Mouse (Mus musculus) subcutaneous adipose tissue, adult 2 months (tissue): ENCODE results near the gene Otop2. TPM values are rescaled to one million over a fixed set of nuclear protein-coding genes. Genes with fewer than 3 reads are reported as not detected.

Experiments used
- polyA plus RNA-seq: library from polyadenylated mRNA; depleted of rRNA; stranded (reverse); fragments of >200 nt; gene quantifications from 2 replicates; pipeline ENCODE4 v1.2.3, GENCODE M21; 2012; ENCODE audit warnings: low replicate concordance; rRNA removed

Gene Otop2
- polyA plus RNA-seq: not detected in 2 replicates

GRCm38 (mm10) chr11:115306863-115307262 is at the start of gene Otop2:
Gene Otop2 (plus strand): TSS chr11:115307163.

GRCm38 (mm10) chr11:115267061-115267883 is 39.7 kb upstream of the Otop2 start, which contains the start of gene Grin2c:
Gene Grin2c (minus strand): TSS chr11:115267243.

DNA sequence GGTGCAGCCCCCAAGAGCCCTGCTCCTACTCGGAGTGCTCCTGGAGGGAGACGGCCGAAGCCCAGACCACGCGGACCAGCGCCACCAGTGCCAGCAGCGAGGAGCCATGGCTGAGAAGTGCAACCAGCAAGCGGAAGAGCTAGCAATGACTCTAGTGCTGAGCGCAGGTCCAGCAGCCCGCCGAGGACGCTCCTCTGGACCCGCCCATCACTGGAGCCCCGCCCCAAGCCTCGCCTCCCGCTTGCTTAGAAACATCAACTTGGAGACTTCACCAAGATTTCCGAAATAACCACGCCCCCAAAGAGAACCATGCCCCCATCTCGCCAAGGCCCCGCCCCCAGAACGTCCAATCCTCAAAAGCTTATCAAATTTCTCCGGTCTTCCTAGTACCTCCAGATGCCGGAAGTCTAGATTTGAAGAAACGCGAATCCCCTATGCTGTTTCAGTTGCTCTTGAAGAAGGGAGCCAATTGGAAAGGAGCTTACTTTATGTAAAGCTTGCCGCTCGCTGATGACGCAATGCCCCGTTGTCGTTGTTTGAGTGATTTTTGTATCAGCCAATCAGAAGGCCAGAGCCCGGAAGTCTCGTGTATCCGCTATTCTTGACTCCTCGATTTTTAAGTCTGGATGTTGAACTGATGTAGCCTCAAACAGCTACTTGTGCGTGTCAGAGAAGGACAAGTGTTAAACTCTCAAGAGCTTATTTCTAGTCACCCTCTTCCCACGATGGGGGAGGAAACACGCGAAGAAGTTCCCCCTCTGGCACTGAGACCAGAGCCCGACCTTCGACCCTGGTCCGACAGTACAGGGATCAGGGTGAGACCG is 30.0 kb upstream of the Otop2 start, which contains the start of gene Fdxr:
Gene Fdxr (minus strand): TSS at position 271 of the 824 bp plus-strand sequence.

DNA sequence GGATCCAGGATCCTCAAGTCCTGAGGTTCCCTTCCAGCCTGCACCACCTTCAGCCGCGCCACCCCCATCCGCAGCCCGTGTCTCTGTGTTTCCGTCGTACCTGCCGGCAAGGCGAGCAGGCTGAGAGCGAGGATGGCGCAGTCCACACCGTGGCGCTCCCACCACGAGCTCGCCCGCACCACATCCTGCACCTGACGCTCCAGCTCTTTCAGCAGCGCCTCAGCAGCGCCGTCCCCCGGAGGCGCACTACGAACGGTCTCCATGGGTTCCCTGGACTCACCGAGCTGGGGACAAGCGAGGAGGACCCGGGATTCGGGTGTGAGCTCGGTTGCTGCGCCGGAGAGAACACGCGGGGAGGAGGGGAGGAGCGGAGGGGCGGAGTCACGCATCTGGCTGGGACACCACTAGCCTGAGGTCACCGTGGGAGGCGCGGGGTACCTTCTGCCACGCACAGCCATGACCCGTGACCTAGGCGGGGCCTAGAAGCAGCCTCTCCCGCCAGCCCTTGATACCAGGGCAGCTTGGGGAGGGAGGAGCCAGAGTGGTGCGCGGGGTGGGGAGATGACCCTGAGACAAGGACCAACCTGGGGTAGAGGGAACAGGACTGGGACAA is 9.6 kb upstream of the Otop2 start, which contains the start of gene Fads6:
Gene Fads6 (minus strand): TSS at position 450 of the 613 bp plus-strand sequence.

GRCm38 (mm10) chr11:115321906-115322693 is 15.1 kb downstream of the Otop2 start, which contains the start of gene Ush1g:
Gene Ush1g (minus strand): TSS chr11:115322041.

DNA sequence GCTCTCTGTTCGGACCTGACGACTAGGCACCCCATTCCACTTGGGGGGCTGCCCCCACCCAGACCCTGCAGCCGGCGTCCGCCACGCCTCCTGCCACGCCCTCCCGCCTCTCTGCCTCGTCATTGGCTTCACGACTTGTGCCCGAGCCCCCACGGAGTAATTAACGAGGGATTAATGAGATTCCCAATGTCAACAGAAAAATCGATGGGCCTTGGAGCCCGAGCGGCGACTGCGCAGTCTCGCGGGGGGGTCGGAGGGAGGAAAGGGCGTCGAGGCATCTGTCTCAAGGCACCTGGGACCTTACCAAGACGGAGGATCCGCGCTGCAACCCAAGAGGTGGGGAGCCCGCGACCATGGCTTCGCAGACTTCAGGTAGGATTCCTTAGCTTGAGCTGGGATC is 27.6 kb downstream of the Otop2 start, which contains the start of gene Otop3:
Gene Otop3 (plus strand): TSS at position 201 of the 400 bp plus-strand sequence.

DNA sequence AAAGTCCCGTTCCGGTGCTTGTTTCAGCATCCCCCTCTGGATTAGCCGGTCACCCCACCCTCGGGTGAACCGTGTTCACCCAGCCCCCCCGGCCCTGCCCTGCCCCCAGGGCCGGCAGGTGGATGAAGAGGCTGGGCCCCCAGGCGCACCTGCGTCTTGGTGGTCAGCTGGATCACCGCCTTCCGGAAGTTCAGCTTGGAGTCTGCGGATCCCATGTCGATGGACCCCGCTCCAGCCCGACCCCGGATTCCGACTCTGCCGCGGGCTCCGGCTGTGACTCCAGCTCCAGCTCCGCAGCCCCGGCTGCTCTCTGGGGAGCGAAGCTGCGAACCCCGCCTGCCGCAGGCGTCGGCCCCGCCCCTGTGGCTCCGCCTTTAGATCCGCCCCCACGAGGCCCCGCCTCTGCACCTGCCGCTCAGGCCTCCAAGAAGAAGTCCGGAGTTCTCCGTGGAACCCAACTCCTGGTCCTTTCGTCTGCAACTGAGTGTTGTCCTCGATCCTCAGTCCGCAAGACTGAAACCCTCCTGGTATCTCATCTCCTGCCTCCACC is 60.5 kb downstream of the Otop2 start, which contains the start of gene Hid1:
Gene Hid1 (minus strand): TSS at position 362 of the 550 bp plus-strand sequence.

Other genes with a start within 250 kb of the Otop2 start
- gene Cd300e, start 245.0 kb upstream of the Otop2 start, polyA plus RNA-seq: 0.20 and 0.30 TPM in 2 replicates
- gene Rab37, start 215.7 kb upstream of the Otop2 start, polyA plus RNA-seq: 0.99 and 1.1 TPM in 2 replicates
- 0.75 and 6.3 TPM in 2 replicates for gene Cd300lf, start 173.2 kb upstream of the Otop2 start, polyA plus RNA-seq
- 12.4 and 42.5 TPM in 2 replicates for gene Slc9a3r1, start 143.8 kb upstream of the Otop2 start, polyA plus RNA-seq
- gene Tmem104, start 119.7 kb upstream of the Otop2 start, polyA plus RNA-seq: 20.1 and 31.2 TPM in 2 replicates
- gene Nat9, start 119.3 kb upstream of the Otop2 start, polyA plus RNA-seq: 21.8 and 40.5 TPM in 2 replicates
- 0.12 TPM in 1 of 2 replicates, not detected in the other for gene Grin2c, start 39.9 kb upstream of the Otop2 start, polyA plus RNA-seq
- 16.6 and 17.8 TPM in 2 replicates for gene Fdxr, start 30.1 kb upstream of the Otop2 start, polyA plus RNA-seq
- gene Fads6, start 9.5 kb upstream of the Otop2 start, polyA plus RNA-seq: 1.9 and 3.5 TPM in 2 replicates
- gene Ush1g, start 14.9 kb downstream of the Otop2 start, polyA plus RNA-seq: 0.04 TPM in 1 of 2 replicates, not detected in the other
- 0.12 TPM in 1 of 2 replicates, not detected in the other for gene Otop3, start 27.6 kb downstream of the Otop2 start, polyA plus RNA-seq
- 14.8 and 23.9 TPM in 2 replicates for gene Hid1, start 60.6 kb downstream of the Otop2 start, polyA plus RNA-seq
- gene Cdr2l, start 74.8 kb downstream of the Otop2 start, polyA plus RNA-seq: 16.6 and 43.4 TPM in 2 replicates
- 79.4 and 110 TPM in 2 replicates for gene Mrpl58, start 96.6 kb downstream of the Otop2 start, polyA plus RNA-seq
- gene Atp5h, start 112.8 kb downstream of the Otop2 start, polyA plus RNA-seq: 141 and 187 TPM in 2 replicates
- gene Kctd2, start 113.0 kb downstream of the Otop2 start, polyA plus RNA-seq: 39.0 and 44.5 TPM in 2 replicates
- gene Trim80, start 133.4 kb downstream of the Otop2 start, polyA plus RNA-seq: 0.09 and 0.72 TPM in 2 replicates
- gene Slc16a5, start 155.3 kb downstream of the Otop2 start, polyA plus RNA-seq: 0.06 and 0.07 TPM in 2 replicates
- 6.1 and 10.5 TPM in 2 replicates for gene Armc7, start 168.5 kb downstream of the Otop2 start, polyA plus RNA-seq
- 56.8 and 74.4 TPM in 2 replicates for gene Nt5c, start 184.7 kb downstream of the Otop2 start, polyA plus RNA-seq
- 150 and 187 TPM in 2 replicates for gene Jpt1, start 207.2 kb downstream of the Otop2 start, polyA plus RNA-seq
- 69.6 and 81.1 TPM in 2 replicates for gene Sumo2, start 229.1 kb downstream of the Otop2 start, polyA plus RNA-seq